Mouse (Mus musculus) embryonic facial prominence, embryonic 11.5 days (tissue): ENCODE data around the gene Mgat5. TPM values are rescaled to one million over a fixed set of nuclear protein-coding genes. Genes with fewer than 3 reads are reported as not detected.

Source experiments
- ATAC-seq: fragments of 200-750 bp; cut with Nextera tagmentation; replicated peaks from 2 replicates; pipeline ENCODE4 v1.8.0; 2017; ENCODE audit warnings: low read depth; ENCODE audit not compliant: insufficient number of reproducible peaks, low FRiP score, low TSS enrichment
- DNase-seq: peaks from one replicate; pipeline ENCODE4 v3.0.0-alpha.2; 2015; ENCODE audit warnings: low spot score
- H3K27ac ChIP-seq: fragments of 300-500 bp; sonication (generic); replicated peaks from 2 replicates; pipeline ENCODE4 v1.5.1; 2014; ENCODE audit warnings: mild to moderate bottlenecking, low read depth, low read length, control low read depth
- H3K27me3 ChIP-seq: fragments of 300-500 bp; sonication (generic); 2 replicates; pipeline ENCODE4 v1.6.1; 2014; ENCODE audit warnings: mild to moderate bottlenecking, low read length, moderate library complexity, mixed read lengths; ENCODE audit not compliant: control insufficient read depth, insufficient read depth
- H3K36me3 ChIP-seq: fragments of 300-500 bp; sonication (generic); replicated peaks from 2 replicates; pipeline ENCODE4 v1.6.1; 2014; ENCODE audit warnings: low read depth, mild to moderate bottlenecking, low read length, moderate library complexity, mixed read lengths; ENCODE audit not compliant: control insufficient read depth, insufficient read depth
- H3K4me1 ChIP-seq: fragments of 300-500 bp; sonication (generic); 2 replicates; pipeline ENCODE4 v1.6.1; 2014; ENCODE audit warnings: low read length, mixed read lengths; ENCODE audit not compliant: control insufficient read depth, insufficient read depth
- H3K4me2 ChIP-seq: fragments of 300-500 bp; sonication (generic); 2 replicates; pipeline ENCODE4 v1.6.1; 2014; ENCODE audit warnings: low read depth, mild to moderate bottlenecking, control low read depth, low read length, moderate library complexity
- H3K4me3 ChIP-seq: fragments of 300-500 bp; sonication (generic); 2 replicates; pipeline ENCODE4 v1.5.1; 2014; ENCODE audit warnings: low read depth, low read length, control low read depth
- H3K9ac ChIP-seq: fragments of 300-500 bp; sonication (generic); replicated peaks from 2 replicates; pipeline ENCODE4 v1.6.1; 2014; ENCODE audit warnings: mild to moderate bottlenecking, control low read depth, low read length
- H3K9me3 ChIP-seq: fragments of 300-500 bp; sonication (generic); replicated peaks from 2 replicates; pipeline ENCODE4 v1.6.1; 2016; ENCODE audit warnings: mild to moderate bottlenecking, low read length, inconsistent platforms, mixed read lengths; ENCODE audit not compliant: control insufficient read depth
- whole genome bisulfite sequencing: fragments of 180-500 bp; shearing (Covaris S2); extraction: QIAGEN DNeasy Blood & Tissue Kit; methylation state at CpG from one replicate; pipeline ENCODE4 v1.1.7; 2014; 5-methylcytosine and 5-hydroxymethylcytosine counted together
- polyA plus RNA-seq: library from polyadenylated mRNA; unstranded; fragments of >200 nt; fragmentation: Nextera tagmentation; extraction: Ambion mirVana; gene quantifications from 2 replicates; pipeline ENCODE4 v1.2.1, GENCODE M21; 2014

Mgat5 gene
- polyA plus RNA-seq, 1 experiment from 2014 or later: 6.1 TPM

GRCm38 (mm10) chr1:127305582-127305981, 100.8 kb downstream of the Mgat5 start:
- H3K9ac ChIP-seq: no peak overlapping the region
- no peaks in the 10 kb centered on the region for H3K36me3 ChIP-seq
- no peaks in the 10 kb centered on the region for H3K4me1 ChIP-seq
- no peaks in the 10 kb centered on the region for H3K27me3 ChIP-seq
- no peak overlapping the region for H3K4me3 ChIP-seq
- 86% methylated on average over 2 of the region's 2 CpGs for WGBS
- no peaks in the 10 kb centered on the region for H3K9me3 ChIP-seq
- no peak overlapping the region for H3K4me2 ChIP-seq
- DNase-seq (no peak), ATAC-seq (no peak)
- H3K27ac ChIP-seq: no peak overlapping the region

DNA sequence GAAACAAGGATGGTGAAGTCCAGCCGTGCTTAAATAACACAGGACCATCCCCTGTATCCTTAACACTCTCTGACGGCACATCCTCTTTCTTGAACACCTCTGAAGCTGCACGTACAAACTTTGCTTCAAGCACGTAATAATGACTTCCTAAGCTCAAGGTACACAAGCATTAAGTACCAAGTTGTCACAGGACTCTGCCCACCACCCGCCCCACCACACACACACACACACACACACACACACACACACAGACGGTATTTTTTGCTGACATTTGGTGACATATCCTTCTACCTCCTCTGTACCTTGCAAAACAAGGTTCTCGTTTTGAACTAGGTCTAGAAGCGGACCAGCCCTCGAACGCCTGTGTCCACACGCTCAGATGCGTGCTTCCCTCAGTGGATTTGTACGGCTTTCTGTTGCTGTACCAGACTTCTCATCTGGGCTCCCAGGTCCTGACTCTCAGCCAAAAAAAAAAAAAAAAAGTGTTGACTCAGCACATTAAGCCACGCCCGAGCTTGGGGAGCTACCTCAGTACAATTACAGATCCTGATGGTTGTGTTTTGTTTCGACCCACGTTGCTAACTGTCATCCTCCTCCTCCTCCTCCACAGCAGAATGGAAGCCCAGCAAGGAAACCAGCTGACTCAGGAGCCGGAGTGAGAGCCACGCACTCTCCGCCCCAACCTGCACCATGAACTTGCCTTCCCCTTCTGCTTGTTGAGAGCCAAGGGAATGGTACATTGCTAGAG, 101.4 kb downstream of the Mgat5 start:
- H3K4me2 ChIP-seq: no peak overlapping the region
- no peak for ATAC-seq
- 82% methylated on average over 20 of the region's 20 CpGs for WGBS
- no peaks in the 10 kb centered on the region for H3K4me1 ChIP-seq
- H3K4me3 ChIP-seq: no peak overlapping the region
- DNase-seq: no peak
- no peaks in the 10 kb centered on the region for H3K9me3 ChIP-seq
- no peaks in the 10 kb centered on the region for H3K27me3 ChIP-seq
- no peak overlapping the region for H3K27ac ChIP-seq
- H3K9ac ChIP-seq: no peak overlapping the region
- no peaks in the 10 kb centered on the region for H3K36me3 ChIP-seq

DNA sequence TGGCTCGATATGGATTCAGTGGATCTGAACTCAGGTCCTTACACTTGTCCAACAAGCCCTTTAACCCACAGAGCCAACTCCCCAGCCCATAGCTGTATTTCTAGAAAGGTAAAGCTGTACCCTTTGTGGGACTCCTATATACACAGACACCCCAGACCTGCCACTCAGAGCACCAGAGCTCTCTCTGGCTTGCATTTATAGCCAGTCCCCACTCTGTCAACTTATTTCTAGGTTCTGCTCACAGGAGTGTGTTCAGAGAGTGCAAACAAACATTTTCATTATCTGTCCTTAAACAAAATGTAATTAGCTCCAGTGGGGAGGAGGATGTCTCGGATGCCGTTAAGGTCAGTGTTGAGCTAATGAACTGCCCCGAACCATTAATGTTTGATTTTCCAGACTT, 102.5 kb downstream of the Mgat5 start:
- H3K27ac ChIP-seq: no peak overlapping the region
- H3K27me3 ChIP-seq: no peaks in the 10 kb centered on the region
- H3K4me2 ChIP-seq: no peak overlapping the region
- H3K4me1 ChIP-seq: no peaks in the 10 kb centered on the region
- H3K9ac ChIP-seq: no peak overlapping the region
- WGBS: 90% methylated on average over 4 of the region's 4 CpGs
- no peak overlapping the region for H3K4me3 ChIP-seq
- DNase-seq: no peak
- no peaks in the 10 kb centered on the region for H3K9me3 ChIP-seq
- no peaks in the 10 kb centered on the region for H3K36me3 ChIP-seq
- ATAC-seq: no peak

- Histone ChIP-seq H3K27ac (no peak overlapping the region), H3K9me3 (no peaks in the 10 kb centered on the region), H3K4me2 (no peak overlapping the region), H3K9ac (no peak overlapping the region), H3K4me1 (no peaks in the 10 kb centered on the region), H3K27me3 (no peaks in the 10 kb centered on the region), H3K36me3 (no peaks in the 10 kb centered on the region), H3K4me3 (no peak overlapping the region)
- no peak for DNase-seq
- ATAC-seq: no peak
- 85% methylated on average over 7 of the region's 7 CpGs for WGBS
Observed at GRCm38 (mm10) chr1:127308207-127308725, 103.5 kb downstream of the Mgat5 start.

GRCm38 (mm10) chr1:127308989-127309701, 104.3 kb downstream of the Mgat5 start:
- DNase-seq (no peak), ATAC-seq (no peak)
- Histone ChIP-seq H3K9ac (no peak overlapping the region), H3K27me3 (no peaks in the 10 kb centered on the region), H3K4me3 (no peak overlapping the region), H3K9me3 (no peaks in the 10 kb centered on the region), H3K27ac (no peak overlapping the region), H3K4me1 (no peaks in the 10 kb centered on the region), H3K36me3 (no peaks in the 10 kb centered on the region), H3K4me2 (no peak overlapping the region)
- 90% methylated on average over 13 of the region's 13 CpGs for WGBS

- Histone ChIP-seq H3K9me3 (no peaks in the 10 kb centered on the region), H3K9ac (no peak overlapping the region), H3K4me1 (no peaks in the 10 kb centered on the region), H3K27me3 (no peaks in the 10 kb centered on the region), H3K4me3 (no peak overlapping the region), H3K27ac (no peak overlapping the region), H3K4me2 (no peak overlapping the region), H3K36me3 (no peaks in the 10 kb centered on the region)
- no peak for DNase-seq
- ATAC-seq: no peak
- 80% methylated on average over 5 of the region's 5 CpGs for WGBS
Observed at GRCm38 (mm10) chr1:127310011-127310410, 105.2 kb downstream of the Mgat5 start.

GRCm38 (mm10) chr1:127310703-127311102, 105.9 kb downstream of the Mgat5 start:
- WGBS: 85% methylated on average over 3 of the region's 3 CpGs

More at GRCm38 (mm10) chr1:127310703-127311102, 105.9 kb downstream of the Mgat5 start:
- ATAC-seq (no peak), DNase-seq (no peak)
- Histone ChIP-seq H3K9me3 (no peaks in the 10 kb centered on the region), H3K36me3 (no peaks in the 10 kb centered on the region), H3K9ac (no peak overlapping the region), H3K27me3 (no peaks in the 10 kb centered on the region), H3K4me3 (no peak overlapping the region), H3K4me2 (no peak overlapping the region), H3K4me1 (no peaks in the 10 kb centered on the region), H3K27ac (no peak overlapping the region)
